Mouse (Mus musculus) embryonic facial prominence, embryonic 12.5 days (tissue): Measurements from ENCODE around the gene Aldh18a1. TPM values are rescaled to one million over a fixed set of nuclear protein-coding genes. Genes with fewer than 3 reads are reported as not detected.
A peak's percentile ranks its signal among the peaks of the same experiment; 100 is the strongest.

Source experiments
- ATAC-seq: fragments of 200-750 bp; cut with Nextera tagmentation; 2 replicates; pipeline ENCODE4 v1.8.0; 2017; ENCODE audit not compliant: insufficient number of reproducible peaks, insufficient read depth, low FRiP score, low TSS enrichment
- H3K27ac ChIP-seq: fragments of 300-500 bp; sonication (generic); 2 replicates; pipeline ENCODE4 v1.5.1; 2016; ENCODE audit warnings: mild to moderate bottlenecking
- H3K27me3 ChIP-seq: fragments of 300-500 bp; sonication (generic); 2 replicates; pipeline ENCODE4 v1.6.1; 2016; ENCODE audit warnings: mild to moderate bottlenecking, moderate library complexity
- H3K36me3 ChIP-seq: fragments of 300-500 bp; sonication (generic); 2 replicates; pipeline ENCODE4 v1.6.1; 2016; ENCODE audit warnings: mild to moderate bottlenecking
- H3K4me1 ChIP-seq: fragments of 300-500 bp; sonication (generic); 2 replicates; pipeline ENCODE4 v1.6.1; 2016
- H3K4me2 ChIP-seq: fragments of 300-500 bp; sonication (generic); replicated peaks from 2 replicates; pipeline ENCODE4 v1.6.1; 2016; ENCODE audit warnings: mild to moderate bottlenecking, moderate library complexity
- H3K4me3 ChIP-seq: fragments of 300-500 bp; sonication (generic); 2 replicates; pipeline ENCODE4 v1.5.1; 2016; ENCODE audit warnings: mild to moderate bottlenecking
- H3K9ac ChIP-seq: fragments of 300-500 bp; sonication (generic); 2 replicates; pipeline ENCODE4 v1.6.1; 2016; ENCODE audit warnings: mild to moderate bottlenecking, moderate library complexity
- H3K9me3 ChIP-seq: fragments of 300-500 bp; sonication (generic); 2 replicates; pipeline ENCODE4 v1.6.1; 2016; ENCODE audit warnings: mild to moderate bottlenecking, moderate library complexity
- WGBS: fragments of 180-500 bp; shearing (Covaris S2); methylation state at CpG from one replicate; pipeline ENCODE4 v1.1.7; 2016; 5-methylcytosine and 5-hydroxymethylcytosine counted together
- polyA plus RNA-seq: library from polyadenylated mRNA; unstranded; fragments of >200 nt; fragmentation: Nextera tagmentation; extraction: Ambion mirVana; gene quantifications from 2 replicates; pipeline ENCODE4 v1.2.1, GENCODE M21; 2016

Gene Aldh18a1
- polyA plus RNA-seq, 1 experiment from 2014 or later, result 79.3 TPM

DNA sequence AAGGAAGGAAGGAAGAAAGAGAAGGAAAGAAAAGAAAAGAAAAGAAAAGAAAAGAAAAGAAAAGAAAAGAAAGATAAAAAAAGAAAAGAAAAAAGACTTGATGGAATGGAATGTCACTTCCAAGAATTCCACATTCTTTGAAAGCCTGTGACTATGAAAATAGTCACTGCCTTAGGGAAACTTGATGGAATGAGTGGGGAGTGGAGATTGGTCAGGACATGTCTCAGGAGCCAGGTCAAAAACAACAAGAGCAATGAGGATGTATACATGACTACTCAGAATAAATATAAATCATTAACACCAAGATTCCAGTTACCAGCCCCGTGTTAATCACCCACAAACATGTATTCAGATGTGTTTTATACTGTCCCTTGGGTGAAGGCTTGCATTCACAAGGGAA lies 69.6 kb downstream of the Aldh18a1 start:
- Histone ChIP-seq H3K4me3 (no peak overlapping the region), H3K4me2 (no peak overlapping the region), H3K27me3 (no peaks in the 10 kb centered on the region), H3K4me1 (no peaks in the 10 kb centered on the region), H3K36me3 (no peaks in the 10 kb centered on the region), H3K27ac (no peak overlapping the region), H3K9me3 (no peaks in the 10 kb centered on the region), H3K9ac (no peak overlapping the region)
- 67% methylated on average over 1 of the region's 1 CpGs for WGBS
- ATAC-seq, result no peak

DNA sequence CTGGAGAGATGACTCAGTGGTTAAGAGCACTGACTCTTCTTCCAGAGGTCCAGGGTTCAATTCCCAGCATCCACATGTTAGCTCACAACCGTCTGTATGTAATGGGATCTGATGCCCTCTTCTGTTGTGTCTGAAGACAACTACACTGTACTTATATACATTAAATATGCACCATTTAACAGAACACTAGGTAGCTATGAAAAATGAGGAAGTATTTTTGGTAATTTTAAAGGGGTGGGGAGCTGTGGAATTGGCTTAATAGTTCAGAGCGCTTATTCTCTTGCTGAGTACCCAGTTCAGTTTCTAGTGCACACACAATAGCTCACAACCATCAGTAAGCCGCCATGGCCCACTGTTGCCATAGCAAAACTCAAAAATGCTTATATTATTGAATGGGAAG lies 72.7 kb downstream of the Aldh18a1 start:
- 92% methylated on average over 3 of the region's 3 CpGs for WGBS
- peaks cover 8% of the 10 kb centered on the region; the same call in 1 of the 2 replicates for H3K4me1 ChIP-seq
- no peak for ATAC-seq
- no peak overlapping the region for H3K4me3 ChIP-seq
- H3K27me3 ChIP-seq, result no peaks in the 10 kb centered on the region
- no peaks in the 10 kb centered on the region for H3K9me3 ChIP-seq
- no peak overlapping the region for H3K27ac ChIP-seq
- H3K4me2 ChIP-seq, result no peak overlapping the region
- no peaks in the 10 kb centered on the region for H3K36me3 ChIP-seq
- H3K9ac ChIP-seq, result no peak overlapping the region

DNA sequence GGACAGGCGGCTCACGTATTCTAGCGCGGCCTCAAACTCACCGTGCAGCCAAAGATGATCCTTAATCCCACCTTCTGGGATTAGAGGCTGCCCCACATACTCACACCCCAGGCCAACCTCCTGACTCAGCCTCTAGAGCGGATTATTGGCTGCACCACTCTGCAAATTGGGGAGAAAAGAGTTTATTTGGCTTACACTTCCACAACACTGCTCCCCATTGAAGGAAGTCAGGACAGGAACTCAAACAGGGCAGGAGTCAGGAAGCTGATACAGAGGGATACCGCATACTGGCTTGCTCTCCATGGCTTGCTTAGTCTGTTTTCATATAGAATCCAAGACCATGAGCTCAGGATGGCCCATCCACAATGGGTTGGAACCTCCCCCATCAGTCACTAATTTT lies 73.9 kb downstream of the Aldh18a1 start:
- no peaks in the 10 kb centered on the region for H3K9me3 ChIP-seq
- no peak overlapping the region for H3K4me2 ChIP-seq
- no peaks in the 10 kb centered on the region for H3K27me3 ChIP-seq
- no peak overlapping the region for H3K4me3 ChIP-seq
- no peaks in the 10 kb centered on the region for H3K36me3 ChIP-seq
- no peak for ATAC-seq
- H3K27ac ChIP-seq, result no peak overlapping the region
- WGBS, result 79% methylated on average over 7 of the region's 7 CpGs
- no peak overlapping the region for H3K9ac ChIP-seq
- peaks cover 8% of the 10 kb centered on the region; the same call in 1 of the 2 replicates for H3K4me1 ChIP-seq

DNA sequence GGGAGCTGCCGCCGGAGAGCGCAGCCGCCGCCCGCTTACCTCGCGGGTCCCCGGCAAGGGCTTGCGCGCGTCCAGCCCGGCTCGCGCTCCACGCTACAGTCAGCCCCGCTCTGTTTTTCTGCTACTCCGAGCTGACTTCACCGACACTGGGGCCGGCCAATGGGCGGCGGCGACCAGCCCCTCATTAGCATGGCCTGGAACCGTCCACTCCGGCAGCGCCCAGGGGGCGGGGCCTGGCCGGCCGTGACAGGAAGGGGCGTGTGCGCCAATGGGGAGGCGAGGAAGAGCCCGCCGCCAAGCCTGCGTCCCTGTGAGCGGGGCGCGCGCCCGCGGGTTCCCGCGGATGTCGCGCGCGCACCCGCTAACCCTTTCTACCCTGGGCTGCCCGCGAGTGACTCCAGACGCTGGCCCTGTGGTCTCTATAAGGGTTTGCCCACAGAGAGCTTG lies 74.6 kb downstream of the Aldh18a1 start, which contains the start of gene Sorbs1:
Sorbs1 (minus strand) TSS at position 148 of the 447 bp plus-strand sequence.
- H3K27me3 ChIP-seq, result no peaks in the 10 kb centered on the region
- no peaks in the 10 kb centered on the region for H3K9me3 ChIP-seq
- H3K9ac ChIP-seq, result peak within 1 kb of the TSS; percentile 64
- H3K27ac ChIP-seq, result peak within 1 kb of the TSS; percentile 89
- peak within 1 kb of the TSS; percentile 78 for H3K4me2 ChIP-seq
- peaks cover 8% of the 10 kb centered on the region; the same call in 1 of the 2 replicates for H3K4me1 ChIP-seq
- under 1% methylated on average over 50 of the region's 51 CpGs for WGBS
- peak within 1 kb of the TSS; percentile 65 for H3K4me3 ChIP-seq
- no peaks in the 10 kb centered on the region for H3K36me3 ChIP-seq
- peak; percentile 99 for ATAC-seq

DNA sequence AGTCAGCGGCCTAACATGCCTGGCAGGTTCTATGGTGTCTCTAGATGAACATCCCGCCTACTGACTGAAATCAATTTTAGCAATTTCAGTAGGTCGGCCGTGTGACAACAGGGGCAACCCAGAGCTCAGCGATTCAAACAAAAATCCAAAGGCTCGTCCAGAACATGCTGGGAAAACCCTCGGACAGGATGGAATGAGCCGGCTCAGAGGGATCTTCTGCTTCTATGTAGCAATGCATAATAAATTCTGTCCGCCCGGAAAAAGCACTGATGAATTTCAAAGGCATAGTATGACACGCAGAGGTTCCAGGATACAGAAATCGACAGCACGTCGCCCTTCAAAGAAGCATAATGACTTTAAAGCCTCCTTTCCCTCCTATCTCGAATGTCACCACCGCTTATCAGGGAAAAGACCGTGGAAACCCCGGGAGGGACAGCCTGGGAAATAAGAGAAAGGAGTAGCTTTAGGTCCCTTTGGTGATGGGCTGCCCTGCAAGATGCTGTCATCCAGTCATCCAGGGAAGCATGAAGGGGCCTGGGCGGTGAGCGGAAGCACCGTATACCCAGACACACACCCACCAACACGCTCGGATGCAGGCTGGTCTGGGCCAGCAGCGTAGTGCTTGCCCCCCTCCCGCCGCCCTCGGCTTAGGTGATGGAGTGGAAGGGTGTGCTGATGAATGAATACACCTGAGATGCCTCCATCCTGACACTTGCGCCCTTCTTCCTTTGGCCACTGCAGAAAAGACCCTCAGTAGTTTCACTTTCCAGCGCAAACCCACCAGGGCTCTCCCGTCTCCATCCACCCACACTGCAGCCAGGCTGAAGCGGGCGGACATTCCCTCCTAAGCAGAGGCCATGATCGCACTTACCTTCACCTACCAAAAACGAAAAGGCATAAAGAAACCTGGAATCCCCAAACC lies 75.5 kb downstream of the Aldh18a1 start:
- Histone ChIP-seq H3K4me3 (peak overlapping the region; percentile 65), H3K4me2 (peak overlapping the region; percentile 78), H3K36me3 (no peaks in the 10 kb centered on the region), H3K9me3 (no peaks in the 10 kb centered on the region), H3K27me3 (no peaks in the 10 kb centered on the region), H3K9ac (peak overlapping the region; percentile 64), H3K27ac (peak overlapping the region; percentile 89), H3K4me1 (peaks cover 8% of the 10 kb centered on the region; the same call in 1 of the 2 replicates)
- ATAC-seq, result no peak
- WGBS, result 1% methylated on average over 34 of the region's 34 CpGs

DNA sequence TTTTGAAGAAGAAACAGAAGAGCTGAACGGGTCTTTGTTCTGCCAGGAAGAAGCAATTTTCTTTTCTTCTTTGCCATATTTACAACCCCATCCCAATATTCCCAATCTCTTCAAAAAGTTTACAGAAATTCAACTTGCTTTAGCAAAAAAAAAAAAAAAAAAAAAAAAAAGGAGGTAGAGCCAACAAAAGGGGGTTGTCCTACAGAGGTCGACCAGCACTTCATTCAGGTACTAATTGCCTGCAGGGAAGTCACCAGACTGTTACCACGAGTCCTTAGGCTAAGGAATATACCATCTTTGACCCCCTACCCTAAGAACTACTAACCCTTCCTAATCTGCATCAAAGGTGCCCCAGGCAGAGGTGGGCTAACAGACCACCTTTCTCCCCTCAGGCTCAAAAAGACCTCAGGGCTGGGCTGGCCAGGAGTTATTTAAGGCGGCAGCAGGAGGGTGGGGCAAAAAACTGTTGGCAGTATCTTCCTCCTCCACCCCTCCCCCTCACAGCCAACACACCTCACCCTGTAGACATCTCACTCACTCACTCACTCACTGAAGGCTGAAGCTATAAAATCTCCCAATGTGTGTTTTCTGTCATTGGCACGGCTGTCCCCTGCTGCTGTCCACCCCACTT lies 76.5 kb downstream of the Aldh18a1 start:
- no peak for ATAC-seq
- no peaks in the 10 kb centered on the region for H3K36me3 ChIP-seq
- H3K4me2 ChIP-seq, result peak overlapping the region; percentile 78
- no peaks in the 10 kb centered on the region for H3K9me3 ChIP-seq
- H3K4me1 ChIP-seq, result peaks cover 8% of the 10 kb centered on the region; the same call in 1 of the 2 replicates
- peak overlapping the region; percentile 65 for H3K4me3 ChIP-seq
- 0 out of 2 replicates have a peak overlapping the region, but pooled peaks have one; percentile 64 for H3K9ac ChIP-seq
- no peaks in the 10 kb centered on the region for H3K27me3 ChIP-seq
- WGBS, result 17% methylated on average over 5 of the region's 5 CpGs
- no peak overlapping the region for H3K27ac ChIP-seq

DNA sequence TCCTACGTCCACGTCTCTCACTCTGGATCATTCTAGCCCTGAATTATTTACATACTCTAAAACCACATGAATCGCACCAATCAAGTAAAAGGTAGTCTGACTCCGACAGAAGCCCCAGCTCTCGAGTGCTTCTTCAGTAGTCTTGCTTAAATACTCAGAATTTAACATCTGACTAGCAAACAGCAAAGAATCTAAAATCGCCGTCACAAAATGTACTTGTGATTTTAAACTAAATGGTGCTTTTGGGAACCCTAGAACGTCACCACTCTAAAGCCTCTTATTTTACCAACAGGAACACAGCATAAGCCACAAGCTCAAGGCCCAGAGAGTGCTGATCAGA lies 77.2 kb downstream of the Aldh18a1 start:
- no peak overlapping the region for H3K27ac ChIP-seq
- 68% methylated on average over 8 of the region's 8 CpGs for WGBS
- no peak overlapping the region for H3K4me3 ChIP-seq
- peaks cover 8% of the 10 kb centered on the region; the same call in 1 of the 2 replicates for H3K4me1 ChIP-seq
- no peak for ATAC-seq
- no peaks in the 10 kb centered on the region for H3K27me3 ChIP-seq
- H3K36me3 ChIP-seq, result no peaks in the 10 kb centered on the region
- no peaks in the 10 kb centered on the region for H3K9me3 ChIP-seq
- H3K9ac ChIP-seq, result no peak overlapping the region
- no peak overlapping the region for H3K4me2 ChIP-seq

DNA sequence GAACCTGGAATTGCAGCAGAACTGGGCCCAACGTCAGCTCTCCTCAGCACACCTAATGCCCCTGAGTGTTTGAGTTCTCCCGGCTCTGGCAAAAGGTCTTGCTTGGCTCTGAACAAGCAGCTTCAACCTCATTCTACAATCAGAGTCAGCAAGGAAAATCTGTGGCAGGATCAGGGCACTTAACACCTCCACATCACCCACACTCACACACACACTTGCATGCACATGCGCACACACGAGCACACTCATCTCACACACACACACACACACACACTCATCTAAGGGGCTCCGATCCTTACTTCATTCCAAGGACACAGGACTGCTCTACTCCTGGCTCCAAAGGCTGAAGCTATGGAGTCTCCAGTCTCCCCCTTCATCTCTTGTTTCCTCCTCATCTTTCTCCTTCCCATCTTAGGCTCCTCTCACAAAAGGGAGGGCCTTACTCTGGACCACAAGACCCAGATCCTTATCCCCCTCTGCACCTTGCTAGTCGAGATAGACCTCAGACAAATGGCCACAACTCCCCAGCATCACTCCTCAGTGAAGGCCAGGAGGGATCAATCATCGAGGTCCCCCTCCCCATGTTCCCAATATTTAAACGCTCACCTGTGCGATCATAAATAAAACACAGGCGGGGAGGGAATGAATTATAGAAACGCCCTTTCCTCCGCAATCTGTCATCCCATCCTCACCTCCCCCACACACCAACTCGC lies 77.7 kb downstream of the Aldh18a1 start:
- Histone ChIP-seq H3K36me3 (no peaks in the 10 kb centered on the region), H3K9ac (no peak overlapping the region), H3K4me2 (no peak overlapping the region), H3K9me3 (no peaks in the 10 kb centered on the region), H3K27me3 (no peaks in the 10 kb centered on the region), H3K27ac (no peak overlapping the region), H3K4me3 (no peak overlapping the region), H3K4me1 (peaks cover 8% of the 10 kb centered on the region; the same call in 1 of the 2 replicates)
- no peak for ATAC-seq
- 75% methylated on average over 13 of the region's 13 CpGs for WGBS

DNA sequence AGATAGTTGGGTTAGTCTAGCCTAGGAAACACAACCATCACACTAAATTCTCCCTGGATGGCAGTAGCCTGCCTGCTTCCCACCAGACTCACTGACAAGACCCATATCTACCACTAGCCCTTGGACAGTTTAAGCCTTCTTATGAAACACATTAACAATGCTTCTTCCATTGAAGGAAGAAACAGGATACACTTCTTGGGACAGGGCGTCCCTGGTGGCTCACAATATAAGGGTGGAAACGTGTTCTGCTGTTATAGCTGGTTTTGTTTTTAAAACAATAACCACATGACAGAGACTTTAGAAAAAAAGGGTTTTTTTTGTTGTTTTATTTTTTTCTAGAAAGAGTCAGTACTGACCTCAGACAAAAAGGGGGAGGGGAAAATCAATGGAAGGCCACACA lies 79.0 kb downstream of the Aldh18a1 start:
- H3K9ac ChIP-seq, result no peak overlapping the region
- peaks cover 8% of the 10 kb centered on the region; the same call in 1 of the 2 replicates for H3K4me1 ChIP-seq
- H3K4me2 ChIP-seq, result no peak overlapping the region
- no peaks in the 10 kb centered on the region for H3K27me3 ChIP-seq
- WGBS, result 59% methylated on average over 2 of the region's 2 CpGs
- no peaks in the 10 kb centered on the region for H3K9me3 ChIP-seq
- H3K4me3 ChIP-seq, result no peak overlapping the region
- ATAC-seq, result no peak
- H3K36me3 ChIP-seq, result no peaks in the 10 kb centered on the region
- no peak overlapping the region for H3K27ac ChIP-seq

DNA sequence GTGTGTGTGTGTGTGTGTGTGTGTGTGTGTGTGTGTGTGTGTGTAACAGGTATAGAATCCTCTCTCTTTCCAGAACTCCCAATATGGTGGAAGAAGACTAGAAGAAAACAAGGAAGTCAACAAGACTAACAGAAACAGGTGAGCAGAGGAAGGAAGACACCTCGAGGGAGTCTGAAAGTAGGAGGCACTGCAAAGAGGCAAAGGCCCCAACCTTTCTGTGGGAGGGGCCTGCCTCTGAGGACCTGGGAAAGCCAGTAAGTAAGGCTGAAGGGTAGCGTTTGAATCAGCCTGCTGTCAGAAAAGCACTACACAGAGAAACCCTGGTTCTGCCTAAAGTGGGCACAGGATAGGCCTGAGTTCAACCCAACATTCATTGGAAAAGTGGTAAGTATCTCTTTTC lies 79.4 kb downstream of the Aldh18a1 start:
- Histone ChIP-seq H3K27ac (no peak overlapping the region), H3K4me2 (no peak overlapping the region), H3K9ac (no peak overlapping the region), H3K4me3 (no peak overlapping the region), H3K4me1 (peaks cover 8% of the 10 kb centered on the region; the same call in 1 of the 2 replicates), H3K9me3 (no peaks in the 10 kb centered on the region), H3K27me3 (no peaks in the 10 kb centered on the region), H3K36me3 (no peaks in the 10 kb centered on the region)
- WGBS, result 44% methylated on average over 2 of the region's 2 CpGs
- ATAC-seq, result no peak

DNA sequence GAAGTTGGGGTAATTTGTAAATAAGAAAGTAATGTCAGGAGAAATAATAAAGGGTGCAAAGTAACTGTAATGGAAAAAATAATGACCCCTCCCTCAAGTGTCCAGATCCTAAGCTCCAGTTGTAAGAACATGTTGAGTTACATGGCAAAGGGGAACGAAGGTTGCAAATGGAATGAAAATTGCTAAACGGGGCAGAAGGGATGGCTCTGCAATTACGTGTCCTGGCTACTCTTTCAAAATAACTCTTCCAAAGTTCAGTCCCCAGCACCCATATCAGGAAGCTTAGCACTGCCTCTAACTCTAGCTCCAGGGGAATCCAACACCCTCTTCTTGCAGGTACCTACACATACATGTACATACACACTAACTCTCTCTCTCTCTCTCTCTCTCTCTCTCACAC lies 81.3 kb downstream of the Aldh18a1 start:
- peaks cover 2% of the 10 kb centered on the region; the same call in 1 of the 2 replicates for H3K4me1 ChIP-seq
- H3K9ac ChIP-seq, result no peak overlapping the region
- H3K9me3 ChIP-seq, result no peaks in the 10 kb centered on the region
- ATAC-seq, result no peak
- no peak overlapping the region for H3K27ac ChIP-seq
- no peak overlapping the region for H3K4me2 ChIP-seq
- H3K27me3 ChIP-seq, result no peaks in the 10 kb centered on the region
- WGBS, result 86% methylated on average over 3 of the region's 3 CpGs
- no peak overlapping the region for H3K4me3 ChIP-seq
- H3K36me3 ChIP-seq, result no peaks in the 10 kb centered on the region
